Mouse (Mus musculus) left cerebral cortex, adult 6 months (tissue): ENCODE data around the gene Slc9a3r2. TPM values are rescaled to one million over a fixed set of nuclear protein-coding genes. Genes with fewer than 3 reads are reported as not detected.

Experiments used
- long read RNA-seq, 2 experiments: library from polyadenylated mRNA; unstranded; transcript quantifications; one replicate each; pipeline ENCODE4 v2.0.0; 2019 to 2020
- polyA plus RNA-seq: library from polyadenylated mRNA; unstranded; fragments of <200 nt; fragmentation: Nextera tagmentation; gene quantifications from 2 replicates; pipeline ENCODE4 v1.2.3, GENCODE M21; 2021

The Slc9a3r2 gene
- polyA plus RNA-seq: 39.3 and 41.9 TPM in 2 replicates
- long read RNA-seq, experiment 1, transcript Slc9a3r2-201 (7 exons, 2,136 nt): major isoform, 165 of 195 reads
- long read RNA-seq, experiment 1, transcript Slc9a3r2-205 (6 exons, 2,035 nt): minor isoform, 12 of 195 reads
- long read RNA-seq, experiment 1, partial matches to known transcripts: 1 of 195 reads
- long read RNA-seq, experiment 1, other reads (novel, unspliced or antisense): 15 of 195 reads
- long read RNA-seq, experiment 2, transcript Slc9a3r2-201 (7 exons, 2,136 nt): major isoform, 45 of 56 reads
- long read RNA-seq, experiment 2, partial matches to known transcripts: 3 of 56 reads
- long read RNA-seq, experiment 2, other reads (novel, unspliced or antisense): 6 of 56 reads

DNA sequence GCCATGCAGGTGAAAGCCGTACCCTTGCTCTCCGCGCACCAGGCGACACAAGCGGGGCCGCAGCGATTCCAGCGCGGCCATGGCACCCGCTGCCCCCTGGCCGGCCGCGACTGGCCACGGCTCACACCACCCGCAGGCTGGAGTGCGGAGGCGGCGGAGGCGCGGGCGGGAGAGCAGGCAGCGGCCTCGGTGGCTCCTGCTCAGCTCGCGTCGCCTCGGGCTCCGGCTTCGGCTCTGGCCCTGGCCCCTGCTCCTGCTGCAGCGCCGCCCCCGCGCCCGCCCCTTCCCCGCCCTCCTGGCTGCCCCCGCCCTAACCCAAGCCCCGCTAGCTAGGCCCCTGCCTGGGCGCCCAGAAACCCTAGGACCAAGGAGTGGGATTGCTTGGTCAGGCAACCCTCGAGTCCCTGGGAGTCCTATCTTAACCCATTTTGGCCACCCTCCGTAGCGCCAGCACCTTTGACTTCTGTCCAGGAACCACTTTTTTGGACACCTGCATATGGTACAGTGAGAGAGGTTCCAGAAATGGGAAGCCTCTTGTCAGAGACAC is at the start of gene Slc9a3r2:
Gene Slc9a3r2, minus strand, starts transcription at position 258 of the 547 bp plus-strand sequence.

GRCm38 (mm10) chr17:24696011-24696697 is 46.0 kb upstream of the Slc9a3r2 start, which contains the start of the genes Gfer and Noxo1:
Gene Gfer, minus strand, starts transcription at chr17:24696156.
Gene Noxo1, plus strand, starts transcription at chr17:24696234.

DNA sequence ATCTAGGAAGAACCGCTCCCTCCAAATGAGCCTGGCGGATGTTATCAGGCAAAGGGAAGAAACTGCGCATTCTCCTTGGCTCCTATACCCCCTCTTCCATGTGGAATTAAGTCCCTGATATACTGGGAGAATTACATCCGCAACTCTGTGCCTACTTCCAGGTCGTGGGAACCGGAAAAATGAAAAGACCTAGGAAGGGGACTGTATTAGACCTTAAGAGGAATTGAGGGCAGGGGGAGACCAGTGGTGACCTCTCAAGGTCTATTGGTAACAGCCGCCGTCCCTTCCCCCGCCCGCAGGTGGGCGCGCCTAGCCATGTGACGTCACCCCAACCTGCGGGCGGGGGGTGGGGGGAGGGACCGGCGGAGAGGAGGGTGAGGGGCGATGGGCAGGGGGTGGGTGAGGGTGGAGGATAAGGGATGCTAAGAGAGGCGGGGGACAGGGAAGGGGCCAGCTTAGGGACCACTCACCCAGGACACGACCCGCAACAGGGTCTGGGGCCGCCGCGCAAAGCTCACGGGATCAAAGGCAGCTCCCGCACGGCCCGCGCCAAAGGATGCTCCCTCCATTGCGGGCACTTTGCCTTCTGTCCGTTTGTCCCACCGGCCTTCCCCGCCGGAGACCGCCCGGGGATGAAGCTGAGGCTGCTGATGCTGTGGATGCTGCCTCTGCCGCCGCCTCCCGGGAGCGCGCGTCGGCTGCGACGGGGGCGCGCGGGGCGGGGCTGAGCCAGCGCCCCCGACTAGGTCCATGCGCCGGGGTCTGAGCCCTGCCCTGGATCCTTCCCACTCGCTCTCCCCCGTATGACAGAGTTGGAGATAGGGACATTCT is 39.3 kb upstream of the Slc9a3r2 start, which contains the start of gene Syngr3:
Gene Syngr3, minus strand, starts transcription at position 705 of the 831 bp plus-strand sequence.

DNA sequence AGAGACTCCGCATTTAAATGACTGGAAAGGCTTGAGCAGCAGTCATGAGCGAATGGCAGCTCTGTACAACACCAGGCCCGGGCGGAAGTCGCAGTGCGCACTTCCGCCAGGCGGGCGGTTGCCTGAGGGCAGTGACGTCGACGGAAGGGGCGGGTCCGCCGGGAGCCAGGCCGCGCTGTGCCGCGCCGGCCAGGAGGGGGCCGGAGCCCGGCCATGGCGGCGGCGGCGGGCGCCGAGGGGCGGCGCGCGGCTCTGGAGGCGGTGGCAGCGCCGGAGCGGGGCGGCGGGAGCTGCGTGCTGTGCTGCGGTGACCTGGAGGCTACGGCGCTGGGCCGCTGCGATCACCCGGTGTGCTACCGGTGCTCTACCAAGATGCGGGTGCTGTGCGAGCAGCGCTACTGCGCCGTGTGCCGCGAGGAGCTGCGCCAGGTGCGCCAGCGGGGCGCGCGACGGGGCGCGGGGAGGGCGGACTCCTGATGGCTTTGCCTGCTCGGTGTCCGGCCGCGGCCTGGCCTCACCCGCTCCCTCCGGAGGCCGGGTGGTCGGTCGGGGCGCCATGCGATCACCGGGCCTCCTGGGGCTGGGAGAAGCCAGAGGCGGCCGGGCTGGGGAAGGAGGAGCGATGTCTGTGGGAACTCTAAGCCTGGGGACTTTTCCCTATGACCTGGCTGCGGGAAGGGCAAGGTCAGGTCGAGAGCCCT is 19.6 kb upstream of the Slc9a3r2 start, which contains the start of gene Zfp598:
Gene Zfp598, plus strand, starts transcription at position 143 of the 701 bp plus-strand sequence.

GRCm38 (mm10) chr17:24658017-24658758 is 8.1 kb upstream of the Slc9a3r2 start, which contains the start of gene Npw:
Gene Npw, minus strand, starts transcription at chr17:24658457.

DNA sequence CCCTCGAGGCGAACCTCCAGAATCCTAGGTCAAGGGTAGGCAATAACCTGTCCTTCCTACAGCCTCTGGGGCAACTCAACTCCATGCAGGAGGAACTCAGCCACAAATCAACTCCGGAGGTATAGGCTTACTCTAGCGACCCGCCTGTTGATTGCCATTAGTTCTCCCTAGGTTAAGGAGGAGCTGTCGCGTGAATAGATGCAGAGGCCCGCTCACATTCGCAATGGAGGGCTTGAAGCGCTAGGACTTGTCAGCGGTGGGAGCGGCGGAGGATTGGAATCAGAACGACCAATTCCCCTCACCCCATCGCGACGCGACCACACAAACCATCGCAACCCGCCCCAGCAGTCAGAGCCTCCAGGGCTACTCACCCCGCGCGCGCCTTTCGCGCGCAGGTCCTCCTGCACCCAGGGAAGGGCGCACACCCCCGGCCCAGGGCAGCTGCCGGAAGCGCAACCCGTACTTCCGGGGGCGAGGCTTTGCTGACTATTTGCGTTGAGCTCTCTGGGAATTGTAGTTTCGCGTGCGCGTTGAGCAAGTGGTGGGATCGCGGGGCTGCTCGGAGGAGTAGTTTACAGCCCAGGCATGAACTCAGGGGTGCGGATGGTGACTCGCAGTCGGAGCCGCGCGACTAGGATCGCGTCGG is 17.8 kb downstream of the Slc9a3r2 start, which contains the start of the genes Tsc2 and Nthl1:
Gene Tsc2, minus strand, starts transcription at position 464 of the 646 bp plus-strand sequence.
Gene Nthl1, plus strand, starts transcription at position 514 of the 646 bp plus-strand sequence.

Other genes starting within 250 kb of the Slc9a3r2 start
- gene Rnps1, start 235.8 kb downstream of the Slc9a3r2 start, polyA plus RNA-seq: 90.6 and 122 TPM in 2 replicates
- 78.8 and 90.8 TPM in 2 replicates for gene Eci1, start 223.7 kb downstream of the Slc9a3r2 start, polyA plus RNA-seq
- 0.21 and 0.36 TPM in 2 replicates for gene Dnase1l2, start 207.2 kb downstream of the Slc9a3r2 start, polyA plus RNA-seq
- gene E4f1, start 180.0 kb downstream of the Slc9a3r2 start, polyA plus RNA-seq: 10.7 and 12.9 TPM in 2 replicates
- 93.6 and 113 TPM in 2 replicates for gene Pgp, start 179.9 kb downstream of the Slc9a3r2 start, polyA plus RNA-seq
- gene Bricd5, start 176.4 kb downstream of the Slc9a3r2 start, polyA plus RNA-seq: 0.82 and 1.2 TPM in 2 replicates
- gene Mlst8, start 171.2 kb downstream of the Slc9a3r2 start, polyA plus RNA-seq: 16.5 and 21.2 TPM in 2 replicates
- 8.6 and 20.5 TPM in 2 replicates for gene Caskin1, start 161.7 kb downstream of the Slc9a3r2 start, polyA plus RNA-seq
- 20.3 TPM in 2 replicates for gene Traf7, start 122.4 kb downstream of the Slc9a3r2 start, polyA plus RNA-seq
- gene Rab26, start 116.1 kb downstream of the Slc9a3r2 start, polyA plus RNA-seq: 51.2 and 58.9 TPM in 2 replicates
- gene Pkd1, start 100.5 kb downstream of the Slc9a3r2 start, polyA plus RNA-seq: 4.8 and 5.4 TPM in 2 replicates
- 60.7 and 86.2 TPM in 2 replicates for gene Tsc2, start 17.7 kb downstream of the Slc9a3r2 start, polyA plus RNA-seq
- gene Nthl1, start 17.6 kb downstream of the Slc9a3r2 start, polyA plus RNA-seq: 5.6 and 5.9 TPM in 2 replicates
- gene Npw, start 8.1 kb upstream of the Slc9a3r2 start, polyA plus RNA-seq: 0.47 and 0.65 TPM in 2 replicates
- 1.3 and 2.4 TPM in 2 replicates for gene Zfp598, start 19.4 kb upstream of the Slc9a3r2 start, polyA plus RNA-seq
- 282 and 371 TPM in 2 replicates for gene Syngr3, start 39.6 kb upstream of the Slc9a3r2 start, polyA plus RNA-seq
- gene Gfer, start 45.8 kb upstream of the Slc9a3r2 start, polyA plus RNA-seq: 33.0 and 34.1 TPM in 2 replicates
- 0.98 and 1.1 TPM in 2 replicates for gene Noxo1, start 45.9 kb upstream of the Slc9a3r2 start, polyA plus RNA-seq
- gene Tbl3, start 57.3 kb upstream of the Slc9a3r2 start, polyA plus RNA-seq: 15.2 and 20.2 TPM in 2 replicates
- not detected in 2 replicates for gene Rnf151, start 67.7 kb upstream of the Slc9a3r2 start, polyA plus RNA-seq
- gene Rps2, start 67.8 kb upstream of the Slc9a3r2 start, polyA plus RNA-seq: 1,532 and 1,546 TPM in 2 replicates
- 938 and 1,009 TPM in 2 replicates for gene Ndufb10, start 74.2 kb upstream of the Slc9a3r2 start, polyA plus RNA-seq
- 0.19 and 0.53 TPM in 2 replicates for gene Rpl3l, start 77.5 kb upstream of the Slc9a3r2 start, polyA plus RNA-seq
- gene Msrb1, start 86.3 kb upstream of the Slc9a3r2 start, polyA plus RNA-seq: 6.8 and 17.1 TPM in 2 replicates
- gene Hs3st6, start 102.7 kb upstream of the Slc9a3r2 start, polyA plus RNA-seq: 0.55 and 0.97 TPM in 2 replicates
- gene Meiob, start 154.0 kb upstream of the Slc9a3r2 start, polyA plus RNA-seq: not detected in 2 replicates
- 287 and 337 TPM in 2 replicates for gene Hagh, start 189.8 kb upstream of the Slc9a3r2 start, polyA plus RNA-seq
- gene Fahd1, start 200.0 kb upstream of the Slc9a3r2 start, polyA plus RNA-seq: 21.7 and 24.4 TPM in 2 replicates
- gene Igfals, start 215.7 kb upstream of the Slc9a3r2 start, polyA plus RNA-seq: not detected in 2 replicates
- gene Nubp2, start 236.0 kb upstream of the Slc9a3r2 start, polyA plus RNA-seq: 42.6 and 58.2 TPM in 2 replicates
- gene Spsb3, start 236.3 kb upstream of the Slc9a3r2 start, polyA plus RNA-seq: 84.9 and 110 TPM in 2 replicates
- gene Eme2, start 244.8 kb upstream of the Slc9a3r2 start, polyA plus RNA-seq: 15.5 and 16.2 TPM in 2 replicates
- 130 and 171 TPM in 2 replicates for gene Mrps34, start 244.8 kb upstream of the Slc9a3r2 start, polyA plus RNA-seq
- gene Nme3, start 246.2 kb upstream of the Slc9a3r2 start, polyA plus RNA-seq: 117 and 135 TPM in 2 replicates